ENCODE assay signal across 9 mouse cellular contexts in the genomic region with DNA sequence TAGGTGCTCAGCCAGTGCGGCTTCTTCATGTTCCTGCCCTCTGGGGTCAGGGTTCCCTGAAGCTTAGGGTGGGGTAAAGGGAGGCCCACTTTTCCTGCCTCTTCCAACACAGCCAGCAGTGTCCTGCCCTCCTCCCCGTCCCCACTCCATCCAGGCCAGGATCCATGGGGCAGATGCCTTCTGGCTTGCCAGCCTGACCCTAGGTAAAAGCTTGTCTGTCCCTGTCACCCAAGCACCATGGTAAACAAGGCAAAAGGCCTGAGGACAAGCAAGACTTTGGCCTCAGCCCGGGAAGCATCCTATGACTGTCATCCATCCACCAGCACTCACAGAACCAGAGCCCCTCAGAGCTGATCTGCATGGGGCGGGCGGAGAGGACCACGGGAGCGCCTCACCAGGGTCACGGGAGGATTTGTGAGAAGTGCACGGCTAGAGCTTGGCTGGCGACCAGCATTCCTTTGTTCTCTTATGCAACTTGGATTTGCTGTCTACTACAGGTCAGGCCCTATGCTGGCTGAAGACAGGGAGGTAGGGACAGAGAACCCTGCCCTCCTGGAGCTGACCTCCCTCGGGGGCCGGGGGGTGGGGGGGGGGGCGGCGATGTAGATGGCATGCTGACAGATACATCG. TPM values are rescaled to one million over a fixed set of nuclear protein-coding genes. Genes with fewer than 3 reads are reported as not detected.
DNase-seq lines count a peak whose midpoint lies in the region; ATAC-seq and TF ChIP-seq lines count a peak whose summit lies in the region.
"Had no signal": no experiment of that assay in that cellular context is flagged by ENCODE, and none has a peak within 500 bp of the region (broad histone marks: within the 10 kb centered on the region; RNA-seq: fewer than 3 reads in every experiment).

No protein-coding gene starts in this region.

- peaks cover 6% of the 10 kb centered on the region; the same call in 1 of the 2 replicates for H3K27me3 ChIP-seq in forebrain, embryonic 14.5 days (replicated peaks; ENCODE audit: control insufficient read depth, insufficient read depth, low read length)
- peaks cover 6% of the 10 kb centered on the region; the same call in 1 of the 2 replicates for H3K27me3 ChIP-seq in forebrain, embryonic 16.5 days (replicated peaks; ENCODE audit: control insufficient read depth, insufficient read depth, low read length)
- no peaks in the 10 kb centered on the region for H3K27me3 ChIP-seq in kidney, adult 2 months (replicated peaks; ENCODE audit: control insufficient read depth, insufficient read depth, low read length)
- H3K27me3 ChIP-seq in lung, embryonic 14.5 days (ENCODE audit: insufficient read depth, low read length): peaks cover 16% of the 10 kb centered on the region

- WGBS in forebrain, embryonic 14.5 days: 52% methylated on average over 15 of the region's 15 CpGs
- WGBS in forebrain, embryonic 16.5 days: 48% methylated on average over 15 of the region's 15 CpGs
- WGBS in kidney, adult 2 months: 41% methylated on average over 15 of the region's 15 CpGs
- 25% methylated on average over 15 of the region's 15 CpGs for WGBS in lung, embryonic 14.5 days

- TF ChIP-seq CTCF in brain, embryonic 14.5 days (IDR thresholded peaks at IDR 0.05; ENCODE audit: borderline replicate concordance, extremely low read depth, insufficient read depth, insufficient read length): no peak
- TF ChIP-seq CTCF in kidney, adult 2 months (conservative IDR thresholded peaks at IDR 0.05; ENCODE audit: insufficient read depth, insufficient read length, low read depth, low read length): no peak
- no peak for TF ChIP-seq CTCF in lung, embryonic 14.5 days (IDR thresholded peaks at IDR 0.05; ENCODE audit: low read depth)

- DNase-seq in forebrain, embryonic 14.5 days (ENCODE audit: low spot score): peak; percentile 33
- DNase-seq in brain, embryonic 14.5 days (ENCODE audit: low read depth): peak; percentile 65
- DNase-seq in kidney, adult 2 months: peak; percentile 93
- peak; percentile 77 for DNase-seq in lung, embryonic 14.5 days
- no peak for DNase-seq in layer of hippocampus, postnatal 10 days (ENCODE audit: low spot score in 2 of 2)

- H3K9ac ChIP-seq in forebrain, embryonic 14.5 days (ENCODE audit: low read length): no peak overlapping the region
- no peak overlapping the region; the same call in 1 of the 2 replicates for H3K9ac ChIP-seq in forebrain, embryonic 16.5 days (replicated peaks; ENCODE audit: low read depth, low read length)
- H3K9ac ChIP-seq in lung, embryonic 14.5 days: no peak overlapping the region

- no peak for TF ChIP-seq POLR2A in brain, embryonic 14.5 days (IDR thresholded peaks at IDR 0.05; ENCODE audit: borderline replicate concordance, extremely low read depth, insufficient read depth, insufficient read length, poor library complexity, severe bottlenecking)
- TF ChIP-seq POLR2A in kidney, adult 2 months (IDR thresholded peaks at IDR 0.05; ENCODE audit: low read depth, low read length): no peak

- no peak for ATAC-seq in forebrain, embryonic 14.5 days
- ATAC-seq in forebrain, embryonic 16.5 days: no peak
- ATAC-seq in lung, embryonic 14.5 days (ENCODE audit: insufficient read depth): peak; percentile 58; the same call in 1 of the 2 replicates
- no peak for ATAC-seq in megakaryocyte-erythroid progenitor cell, adult 5-6 weeks (replicated peaks; ENCODE audit: low FRiP score, low TSS enrichment, poor library complexity, severe bottlenecking)
- no peak for ATAC-seq in frontal cortex, adult (ENCODE audit: low TSS enrichment)

- H3K36me3 ChIP-seq in forebrain, embryonic 14.5 days (ENCODE audit: control insufficient read depth, insufficient read depth, low read length): no peaks in the 10 kb centered on the region
- no peaks in the 10 kb centered on the region for H3K36me3 ChIP-seq in forebrain, embryonic 16.5 days (ENCODE audit: control insufficient read depth, insufficient read depth)
- H3K36me3 ChIP-seq in kidney, adult 2 months (ENCODE audit: control insufficient read depth, insufficient read depth, low read length): no peaks in the 10 kb centered on the region
- no peaks in the 10 kb centered on the region for H3K36me3 ChIP-seq in lung, embryonic 14.5 days (ENCODE audit: insufficient read depth)

- no peaks in the 10 kb centered on the region for H3K9me3 ChIP-seq in forebrain, embryonic 14.5 days (replicated peaks; ENCODE audit: control insufficient read depth, low read length)
- H3K9me3 ChIP-seq in forebrain, embryonic 16.5 days (ENCODE audit: control insufficient read depth, low read length): no peaks in the 10 kb centered on the region
- no peaks in the 10 kb centered on the region for H3K9me3 ChIP-seq in lung, embryonic 14.5 days (ENCODE audit: low read depth, low read length)

- peaks cover 4% of the 10 kb centered on the region; the same call in 1 of the 2 replicates for H3K4me1 ChIP-seq in forebrain, embryonic 14.5 days (ENCODE audit: control insufficient read depth, insufficient read depth, low read length)
- H3K4me1 ChIP-seq in forebrain, embryonic 16.5 days (replicated peaks; ENCODE audit: control insufficient read depth, insufficient read depth, low read length): peaks cover 2% of the 10 kb centered on the region; the same call in 1 of the 2 replicates
- H3K4me1 ChIP-seq in kidney, adult 2 months (ENCODE audit: control insufficient read depth, insufficient read depth, low read length): no peaks in the 10 kb centered on the region; the same call in 1 of the 2 replicates
- no peaks in the 10 kb centered on the region for H3K4me1 ChIP-seq in lung, embryonic 14.5 days (ENCODE audit: insufficient read depth)

- H3K27ac ChIP-seq in forebrain, embryonic 14.5 days (ENCODE audit: low read depth, low read length): no peak overlapping the region
- no peak overlapping the region for H3K27ac ChIP-seq in forebrain, embryonic 16.5 days (ENCODE audit: low read length)
- peak overlapping the region; percentile 58 for H3K27ac ChIP-seq in kidney, adult 2 months (ENCODE audit: insufficient read depth, low read depth, low read length)
- H3K27ac ChIP-seq in lung, embryonic 14.5 days (ENCODE audit: low read depth): no peak overlapping the region

- H3K4me3 ChIP-seq in forebrain, embryonic 14.5 days (ENCODE audit: low read depth, low read length): no peak overlapping the region
- no peak overlapping the region for H3K4me3 ChIP-seq in forebrain, embryonic 16.5 days (replicated peaks; ENCODE audit: low read length)
- H3K4me3 ChIP-seq in kidney, adult 2 months (ENCODE audit: insufficient read depth, low read depth, low read length): no peak overlapping the region
- H3K4me3 ChIP-seq in lung, embryonic 14.5 days (ENCODE audit: low read depth, low read length): no peak overlapping the region

- no peak overlapping the region for H3K4me2 ChIP-seq in forebrain, embryonic 14.5 days (ENCODE audit: low read length)
- no peak overlapping the region for H3K4me2 ChIP-seq in forebrain, embryonic 16.5 days (ENCODE audit: low read length)
- H3K4me2 ChIP-seq in lung, embryonic 14.5 days: no peak overlapping the region

RNA-seq across cellular contexts. Expression of gene Slc13a3, which starts 5.1 kb away (rescaled TPM):
- 5.8 and 8.6 TPM in 2 replicates for polyA plus RNA-seq in forebrain, embryonic 14.5 days (2014; fragmentation: Nextera tagmentation; extraction: Ambion mirVana)
- polyA plus RNA-seq in forebrain, embryonic 16.5 days (2015; fragmentation: Nextera tagmentation; extraction: Ambion mirVana): 6.5 and 9.7 TPM in 2 replicates
- polyA plus RNA-seq in brain, embryonic 14.5 days (2012; rRNA removed): 4.7 and 5.1 TPM in 2 replicates
- polyA plus RNA-seq in kidney, adult 2 months (2012; rRNA removed): 584 and 709 TPM in 2 replicates
- polyA plus RNA-seq in lung, embryonic 14.5 days (2014; fragmentation: Nextera tagmentation; extraction: Ambion mirVana): 0.30 and 0.58 TPM in 2 replicates
- total RNA-seq in megakaryocyte-erythroid progenitor cell, adult 5-6 weeks (2014; fragmentation: Nextera tagmentation): not detected in 2 replicates
- total RNA-seq in megakaryocyte-erythroid progenitor cell, adult 5-6 weeks (2017): not detected in 2 replicates
- total RNA-seq in layer of hippocampus, postnatal 10 days (2021): 10 to 100 TPM; 22.1 to 23.8 TPM
- total RNA-seq: common myeloid progenitor, adult 5-6 weeks had no signal

RNA-seq across cellular contexts. Expression of gene Trp53rka, which starts 25.2 kb away (rescaled TPM):
- polyA plus RNA-seq in forebrain, embryonic 14.5 days (2014; fragmentation: Nextera tagmentation; extraction: Ambion mirVana): 37.0 and 45.0 TPM in 2 replicates
- 44.7 and 44.8 TPM in 2 replicates for polyA plus RNA-seq in forebrain, embryonic 16.5 days (2015; fragmentation: Nextera tagmentation; extraction: Ambion mirVana)
- 40.4 and 43.8 TPM in 2 replicates for polyA plus RNA-seq in brain, embryonic 14.5 days (2012; rRNA removed)
- 15.5 and 16.3 TPM in 2 replicates for polyA plus RNA-seq in kidney, adult 2 months (2012; rRNA removed)
- 42.5 and 45.1 TPM in 2 replicates for polyA plus RNA-seq in lung, embryonic 14.5 days (2014; fragmentation: Nextera tagmentation; extraction: Ambion mirVana)
- total RNA-seq in megakaryocyte-erythroid progenitor cell, adult 5-6 weeks (2014; fragmentation: Nextera tagmentation): 11.4 and 18.9 TPM in 2 replicates
- 6.4 and 11.6 TPM in 2 replicates for total RNA-seq in megakaryocyte-erythroid progenitor cell, adult 5-6 weeks (2017)
- total RNA-seq in layer of hippocampus, postnatal 10 days (2021): 10 to 100 TPM; 19.5 to 23.3 TPM

RNA-seq across cellular contexts. Expression of gene Slc2a10, which starts 35.6 kb away (rescaled TPM):
- polyA plus RNA-seq in forebrain, embryonic 14.5 days (2014; fragmentation: Nextera tagmentation; extraction: Ambion mirVana): 1.2 and 1.8 TPM in 2 replicates
- polyA plus RNA-seq in forebrain, embryonic 16.5 days (2015; fragmentation: Nextera tagmentation; extraction: Ambion mirVana): 2.5 and 2.8 TPM in 2 replicates
- 2.4 and 3.2 TPM in 2 replicates for polyA plus RNA-seq in brain, embryonic 14.5 days (2012; rRNA removed)
- polyA plus RNA-seq in kidney, adult 2 months (2012; rRNA removed): 1.5 and 1.7 TPM in 2 replicates
- polyA plus RNA-seq in lung, embryonic 14.5 days (2014; fragmentation: Nextera tagmentation; extraction: Ambion mirVana): 11.9 and 14.6 TPM in 2 replicates
- total RNA-seq in megakaryocyte-erythroid progenitor cell, adult 5-6 weeks (2014; fragmentation: Nextera tagmentation): not detected in 2 replicates
- total RNA-seq in megakaryocyte-erythroid progenitor cell, adult 5-6 weeks (2017): not detected in 2 replicates
- total RNA-seq in layer of hippocampus, postnatal 10 days (2021): 1 to 10 TPM in 1 of 2 experiments, under 1 TPM in 1; 0.96 to 1.7 TPM

Comparison
In these comparisons a context has a peak if more than half of its experiments do, and no peak if none do; other contexts are left out.
1. DNase-seq: peak in forebrain, embryonic 14.5 days (single experiment), brain, embryonic 14.5 days (single experiment), kidney, adult 2 months (single experiment) and lung, embryonic 14.5 days (single experiment); none in layer of hippocampus, postnatal 10 days (0 of 2).
2. RNA of gene Slc13a3, which starts 5.1 kb away (polyA plus RNA-seq): 584 to 709 TPM in kidney, adult 2 months; 6.5 to 9.7 TPM in forebrain, embryonic 16.5 days, 5.8 to 8.6 TPM in forebrain, embryonic 14.5 days, 4.7 to 5.1 TPM in brain, embryonic 14.5 days and 0.30 to 0.58 TPM in lung, embryonic 14.5 days; every median in the first group is over 10 times any median in the second.